ENCODE assay signal across 17 mouse cellular contexts in genomic region chr12:119051692-119052379, GRCm38 (mm10).
A peak's percentile ranks its signal among the peaks of the same experiment; 100 is the strongest.
DNase-seq lines count a peak whose midpoint lies in the region; ATAC-seq lines count a peak whose summit lies in the region.
"Had no signal": no experiment of that assay in that cellular context is flagged by ENCODE, and none has a peak within 500 bp of the region (broad histone marks: within the 10 kb centered on the region; RNA-seq: fewer than 3 reads in every experiment).

No protein-coding gene starts in this region.

- no peaks in the 10 kb centered on the region for H3K9me3 ChIP-seq in heart, embryonic 10.5 days
- no peaks in the 10 kb centered on the region for H3K9me3 ChIP-seq in midbrain, embryonic 11.5 days (ENCODE audit: control insufficient read depth, low read length)
- H3K9me3 ChIP-seq in midbrain, embryonic 10.5 days (replicated peaks): no peaks in the 10 kb centered on the region
- no peaks in the 10 kb centered on the region for H3K9me3 ChIP-seq in midbrain, embryonic 16.5 days (replicated peaks; ENCODE audit: control insufficient read depth, low read length, poor library complexity, severe bottlenecking)
- H3K9me3 ChIP-seq: liver, embryonic 12.5 days had no signal

- no peak overlapping the region for H3K4me3 ChIP-seq in heart, embryonic 10.5 days
- H3K4me3 ChIP-seq in midbrain, embryonic 11.5 days (ENCODE audit: low read depth, low read length): no peak overlapping the region
- H3K4me3 ChIP-seq in midbrain, embryonic 10.5 days: no peak overlapping the region
- no peak overlapping the region for H3K4me3 ChIP-seq in midbrain, embryonic 16.5 days (ENCODE audit: low read depth, low read length)
- H3K4me3 ChIP-seq: liver, embryonic 12.5 days had no signal

- H3K9ac ChIP-seq in midbrain, embryonic 11.5 days (ENCODE audit: low read length): no peak overlapping the region
- H3K9ac ChIP-seq in midbrain, embryonic 16.5 days (ENCODE audit: low read depth, low read length): no peak overlapping the region
- H3K9ac ChIP-seq: liver, embryonic 12.5 days had no signal

- DNase-seq in heart, embryonic 10.5 days (ENCODE audit: low spot score): no peak
- DNase-seq in heart, adult 8-10 months (ENCODE audit: low spot score): no peak
- no peak for DNase-seq in midbrain, embryonic 11.5 days (ENCODE audit: low spot score, missing footprints)
- no peak for DNase-seq in midbrain, embryonic 10.5 days (ENCODE audit: low spot score)
- no peak for DNase-seq in frontal cortex, postnatal 36 days (ENCODE audit: low spot score in 2 of 2)
- DNase-seq in spleen, adult 18-20 months: no peak
- DNase-seq: adrenal gland, postnatal 10 days; cerebellum, adult 8-10 months; embryo, embryonic 11 days; kidney, adult 11 months; kidney, postnatal 36 days; lung, postnatal 14 days; thymus, postnatal 4 days had no signal

- H3K4me1 ChIP-seq in heart, embryonic 10.5 days: peaks cover 8% of the 10 kb centered on the region; the same call in 1 of the 2 replicates
- H3K4me1 ChIP-seq in midbrain, embryonic 11.5 days (ENCODE audit: control insufficient read depth, insufficient read depth, low read length): no peaks in the 10 kb centered on the region
- no peaks in the 10 kb centered on the region for H3K4me1 ChIP-seq in midbrain, embryonic 10.5 days
- no peaks in the 10 kb centered on the region for H3K4me1 ChIP-seq in midbrain, embryonic 16.5 days (ENCODE audit: control insufficient read depth, insufficient read depth, low read length)
- H3K4me1 ChIP-seq: liver, embryonic 12.5 days had no signal

- peak overlapping the region; percentile 16; the same call in 1 of the 2 replicates for H3K27ac ChIP-seq in heart, embryonic 10.5 days
- no peak overlapping the region for H3K27ac ChIP-seq in midbrain, embryonic 11.5 days (ENCODE audit: low read depth, low read length)
- no peak overlapping the region for H3K27ac ChIP-seq in midbrain, embryonic 10.5 days (replicated peaks)
- H3K27ac ChIP-seq in midbrain, embryonic 16.5 days (ENCODE audit: low read length): no peak overlapping the region
- H3K27ac ChIP-seq: liver, embryonic 12.5 days had no signal

- H3K36me3 ChIP-seq in heart, embryonic 10.5 days: no peaks in the 10 kb centered on the region
- H3K36me3 ChIP-seq in midbrain, embryonic 11.5 days (ENCODE audit: control insufficient read depth, insufficient read depth, low read length): no peaks in the 10 kb centered on the region
- no peaks in the 10 kb centered on the region for H3K36me3 ChIP-seq in midbrain, embryonic 10.5 days
- no peaks in the 10 kb centered on the region for H3K36me3 ChIP-seq in midbrain, embryonic 16.5 days (ENCODE audit: control insufficient read depth, insufficient read depth, low read length)
- H3K36me3 ChIP-seq: liver, embryonic 12.5 days had no signal

- ATAC-seq in midbrain, embryonic 11.5 days (ENCODE audit: low FRiP score): peak; percentile 66
- peak; percentile 89 for ATAC-seq in granulocyte monocyte progenitor cell, adult 5-6 weeks (replicated peaks; ENCODE audit: poor library complexity, severe bottlenecking)
- ATAC-seq in midbrain, embryonic 16.5 days: peak; percentile 68
- ATAC-seq: CD4-positive, CD25-positive, alpha-beta regulatory T cell, adult 4 months; liver, embryonic 12.5 days had no signal

- H3K27me3 ChIP-seq in heart, embryonic 10.5 days (ENCODE audit: insufficient read depth, poor library complexity, severe bottlenecking): no peaks in the 10 kb centered on the region
- no peaks in the 10 kb centered on the region for H3K27me3 ChIP-seq in midbrain, embryonic 11.5 days (ENCODE audit: control insufficient read depth, insufficient read depth, low read length)
- no peaks in the 10 kb centered on the region for H3K27me3 ChIP-seq in midbrain, embryonic 10.5 days (ENCODE audit: low read depth, poor library complexity, severe bottlenecking)
- H3K27me3 ChIP-seq in midbrain, embryonic 16.5 days (ENCODE audit: control insufficient read depth, insufficient read depth, low read depth, low read length): no peaks in the 10 kb centered on the region
- H3K27me3 ChIP-seq: liver, embryonic 12.5 days had no signal

- 25% methylated on average over 2 of the region's 2 CpGs for WGBS in heart, embryonic 10.5 days
- 64% methylated on average over 2 of the region's 2 CpGs for WGBS in midbrain, embryonic 11.5 days
- 70% methylated on average over 2 of the region's 2 CpGs for WGBS in midbrain, embryonic 10.5 days
- 51% methylated on average over 2 of the region's 2 CpGs for WGBS in midbrain, embryonic 16.5 days

- H3K4me2 ChIP-seq in midbrain, embryonic 11.5 days: no peak overlapping the region
- no peak overlapping the region for H3K4me2 ChIP-seq in midbrain, embryonic 16.5 days (ENCODE audit: low read length)
- H3K4me2 ChIP-seq: liver, embryonic 12.5 days had no signal
